Mouse (Mus musculus) CH12.LX (cell line): Measurements from ENCODE around the gene Dexi.

Source experiments
- POLR2A ChIP-seq: IDR thresholded peaks from 2 replicates; pipeline ENCODE4 v1.6.1; 2011; ENCODE audit warnings: low read depth, mild to moderate bottlenecking, improper control_type of control experiment, low read length
- USF1 ChIP-seq: IDR thresholded peaks from 2 replicates; pipeline ENCODE4 v1.6.1; 2014; ENCODE audit warnings: low read depth, mild to moderate bottlenecking, inconsistent platforms, low read length, improper control_type of control experiment

- TF ChIP-seq USF1 (no peak), POLR2A (no peak)
Observed at GRCm38 (mm10) chr16:10542266-10542665, 588 bp downstream of the Dexi start.
